Mouse (Mus musculus) midbrain, postnatal 0 days (tissue): Measurements from ENCODE around the gene Nckap5. TPM values are rescaled to one million over a fixed set of nuclear protein-coding genes. Genes with fewer than 3 reads are reported as not detected.
A peak's percentile ranks its signal among the peaks of the same experiment; 100 is the strongest.
"Not testable (repeated sequence)": the region's sequence is repeated elsewhere in the genome, so short reads cannot be mapped to it uniquely, and the experiment has no call there.

Source experiments
- ATAC-seq: fragments of 200-750 bp; cut with Nextera tagmentation; 2 replicates; pipeline ENCODE4 v1.8.0; 2017; ENCODE audit warnings: moderate number of reproducible peaks, mild to moderate bottlenecking, moderate TSS enrichment, moderate library complexity; ENCODE audit not compliant: low FRiP score
- DNase-seq: peaks from one replicate; pipeline ENCODE4 v3.0.0-alpha.2; 2015; ENCODE audit warnings: low spot score
- H3K27ac ChIP-seq: fragments of 300-500 bp; sonication (generic); 2 replicates; pipeline ENCODE4 v1.5.1; 2014; ENCODE audit warnings: low read depth, mild to moderate bottlenecking, low read length, mixed read lengths
- H3K27me3 ChIP-seq: fragments of 300-500 bp; sonication (generic); 2 replicates; pipeline ENCODE4 v1.6.1; 2014; ENCODE audit warnings: low read length, control low read depth, mixed read lengths; ENCODE audit not compliant: insufficient read depth
- H3K36me3 ChIP-seq: fragments of 300-500 bp; sonication (generic); 2 replicates; pipeline ENCODE4 v1.6.1; 2014; ENCODE audit warnings: low read length, control low read depth, mixed read lengths; ENCODE audit not compliant: insufficient read depth
- H3K4me1 ChIP-seq: fragments of 300-500 bp; sonication (generic); 2 replicates; pipeline ENCODE4 v1.6.1; 2014; ENCODE audit warnings: mild to moderate bottlenecking, control low read depth, antibody characterized with exemption, low read length, mixed read lengths; ENCODE audit not compliant: insufficient read depth
- H3K4me2 ChIP-seq: fragments of 300-500 bp; sonication (generic); 2 replicates; pipeline ENCODE4 v1.6.1; 2014; ENCODE audit warnings: low read depth, mild to moderate bottlenecking, low read length, mixed read lengths; ENCODE audit not compliant: poor library complexity, severe bottlenecking
- H3K4me3 ChIP-seq: fragments of 300-500 bp; sonication (generic); 2 replicates; pipeline ENCODE4 v1.5.1; 2014; ENCODE audit warnings: low read depth, mild to moderate bottlenecking, low read length, moderate library complexity
- H3K9ac ChIP-seq: fragments of 300-500 bp; sonication (generic); replicated peaks from 2 replicates; pipeline ENCODE4 v1.6.1; 2014; ENCODE audit warnings: mild to moderate bottlenecking, low read length, moderate library complexity, mixed read lengths; ENCODE audit not compliant: poor library complexity, severe bottlenecking
- H3K9me3 ChIP-seq: fragments of 300-500 bp; sonication (generic); 2 replicates; pipeline ENCODE4 v1.6.1; 2016; ENCODE audit warnings: low read length, control low read depth
- CTCF ChIP-seq: IDR thresholded peaks from 2 replicates; pipeline ENCODE4 v1.5.1; 2016; ENCODE audit warnings: antibody characterized with exemption, mild to moderate bottlenecking
- WGBS: fragments of 180-500 bp; shearing (Covaris S2); extraction: QIAGEN DNeasy Blood & Tissue Kit; methylation state at CpG from one replicate; pipeline ENCODE4 v1.1.7; 2014; 5-methylcytosine and 5-hydroxymethylcytosine counted together
- polyA plus RNA-seq: library from polyadenylated mRNA; unstranded; fragments of >200 nt; fragmentation: Nextera tagmentation; extraction: Ambion mirVana; gene quantifications from 2 replicates; pipeline ENCODE4 v1.2.1, GENCODE M21; 2015
- total RNA-seq: library from RNA; depleted of rRNA; stranded (reverse); fragments of >200 nt; gene quantifications from 2 replicates; pipeline ENCODE4 v1.2.3, GENCODE M21; 2014

The Nckap5 gene
- total and polyA plus RNA-seq, 2 experiments from 2014 or later: 6.3 to 8.7 TPM

DNA sequence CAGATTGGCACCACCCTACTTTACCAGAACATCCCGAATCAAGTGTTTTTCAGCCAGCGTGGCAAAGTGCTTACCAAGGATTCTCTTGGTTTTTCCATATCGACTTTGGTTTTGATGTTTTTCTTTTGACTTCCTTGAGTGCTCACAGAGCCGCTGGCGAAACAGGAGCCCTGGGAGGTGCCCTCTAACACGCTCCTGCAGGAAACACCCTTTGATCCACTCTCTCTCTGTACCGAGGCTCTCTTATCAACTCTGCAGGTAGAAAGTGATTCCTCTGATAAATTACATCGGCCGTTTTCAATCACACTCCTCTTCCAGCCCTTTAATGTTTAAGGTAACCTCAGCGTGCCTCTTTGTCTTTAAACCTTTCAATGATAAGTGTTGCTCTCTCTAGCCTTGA, 807.6 kb downstream of the Nckap5 start:
- Histone ChIP-seq H3K36me3 (peaks cover 7% of the 10 kb centered on the region; the same call in 1 of the 2 replicates), H3K4me1 (no peaks in the 10 kb centered on the region), H3K9me3 (no peaks in the 10 kb centered on the region), H3K27me3 (no peaks in the 10 kb centered on the region), H3K4me3 (no peak overlapping the region), H3K27ac (no peak overlapping the region), H3K9ac (no peak overlapping the region), H3K4me2 (no peak overlapping the region)
- WGBS: 54% methylated on average over 10 of the region's 10 CpGs
- no peak for TF ChIP-seq CTCF
- no peak for ATAC-seq
- no peak for DNase-seq

DNA sequence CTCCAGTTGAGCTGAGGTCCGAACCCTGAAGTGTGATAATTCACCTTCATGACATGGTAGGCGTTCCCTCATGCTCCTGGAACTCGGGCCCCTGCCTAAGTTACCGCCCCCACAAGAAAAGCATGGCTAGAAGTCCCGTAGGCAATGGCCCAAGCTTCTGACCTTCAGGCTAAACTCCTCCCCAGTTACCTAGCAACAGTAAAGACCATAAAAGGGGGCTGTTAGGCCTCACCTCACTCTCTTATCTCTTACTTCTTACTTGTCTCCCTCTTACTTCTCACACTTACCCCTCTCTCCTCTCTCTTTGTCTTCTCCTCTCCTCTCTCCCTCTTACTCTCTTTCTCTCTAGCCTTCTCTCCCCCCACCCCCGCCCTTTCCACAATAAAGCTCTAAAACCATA, 811.9 kb downstream of the Nckap5 start:
- not testable (repeated sequence) for H3K36me3 ChIP-seq, H3K4me3 ChIP-seq, H3K9ac ChIP-seq, H3K27me3 ChIP-seq, H3K27ac ChIP-seq, H3K9me3 ChIP-seq, H3K4me2 ChIP-seq, ATAC-seq, DNase-seq, H3K4me1 ChIP-seq
- 77% methylated on average over 6 of the region's 6 CpGs for WGBS

DNA sequence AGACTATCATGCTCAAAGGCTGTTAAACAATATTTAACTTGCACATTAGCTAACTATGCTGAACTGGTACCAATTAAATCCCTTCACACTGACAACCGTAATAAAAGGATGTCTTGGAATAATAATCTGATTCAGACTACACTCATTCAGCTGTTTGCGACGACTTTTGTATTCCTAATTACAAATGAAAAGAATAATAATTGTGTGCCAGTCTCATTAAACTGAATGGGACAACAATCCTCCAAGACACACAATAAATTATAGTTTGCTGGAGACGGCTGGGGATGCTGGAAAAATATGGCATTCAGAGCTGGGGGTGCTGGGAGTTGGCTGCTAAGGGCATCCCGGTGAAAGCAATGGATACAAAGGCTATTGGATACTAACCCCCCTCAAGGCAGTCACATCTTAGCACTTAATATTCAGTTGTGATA, 818.9 kb downstream of the Nckap5 start:
- Histone ChIP-seq H3K9me3 (no peaks in the 10 kb centered on the region), H3K4me1 (no peaks in the 10 kb centered on the region), H3K36me3 (no peaks in the 10 kb centered on the region), H3K27me3 (no peaks in the 10 kb centered on the region), H3K4me2 (no peak overlapping the region), H3K9ac (no peak overlapping the region), H3K4me3 (no peak overlapping the region), H3K27ac (no peak overlapping the region)
- WGBS: 39% methylated on average over 5 of the region's 5 CpGs
- no peak for TF ChIP-seq CTCF
- ATAC-seq: no peak
- DNase-seq: no peak

DNA sequence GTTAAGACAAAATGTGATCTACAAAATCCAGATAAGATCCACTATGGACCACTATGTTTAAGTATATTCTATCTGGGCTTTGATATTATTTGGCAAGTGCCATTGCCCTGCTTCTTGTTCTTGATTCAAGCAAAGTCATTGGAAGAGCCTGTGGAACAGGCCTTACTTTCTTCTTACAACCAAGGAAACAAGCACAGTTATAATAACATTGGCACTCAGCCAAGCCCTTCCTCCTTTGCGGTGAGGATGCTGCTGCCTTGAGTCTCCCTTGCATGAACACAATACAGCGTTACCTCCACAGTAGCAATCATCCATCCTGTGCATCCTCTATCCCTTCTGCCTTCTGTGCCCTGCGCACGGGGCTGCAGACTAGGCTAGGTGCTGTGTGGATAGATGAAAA, 823.0 kb downstream of the Nckap5 start:
- ATAC-seq (no peak), DNase-seq (no peak)
- no peak for TF ChIP-seq CTCF
- Histone ChIP-seq H3K9me3 (no peaks in the 10 kb centered on the region), H3K4me1 (no peaks in the 10 kb centered on the region), H3K4me2 (no peak overlapping the region), H3K27me3 (no peaks in the 10 kb centered on the region), H3K4me3 (no peak overlapping the region), H3K9ac (no peak overlapping the region), H3K27ac (no peak overlapping the region), H3K36me3 (no peaks in the 10 kb centered on the region)
- 67% methylated on average over 4 of the region's 4 CpGs for WGBS

DNA sequence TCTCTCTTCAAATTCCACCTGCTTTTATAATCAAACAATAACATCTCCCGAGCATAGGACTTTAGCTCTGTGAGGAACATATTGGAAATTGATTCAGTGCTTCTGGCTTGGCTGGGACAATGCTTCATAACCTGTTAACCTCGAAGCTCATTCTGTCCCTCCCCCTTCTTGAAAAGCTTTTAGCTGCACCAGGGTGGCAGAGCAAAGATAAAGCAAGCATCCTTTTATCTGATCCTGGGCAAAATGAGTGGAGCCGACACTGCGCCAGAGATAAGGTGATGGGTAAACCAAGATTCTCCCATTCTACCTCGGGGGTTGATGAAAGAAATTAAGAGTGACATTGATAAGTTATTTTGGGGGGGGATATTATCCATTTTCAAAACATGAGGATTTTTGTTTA, 824.9 kb downstream of the Nckap5 start:
- no peak overlapping the region for H3K9ac ChIP-seq
- no peak overlapping the region for H3K4me3 ChIP-seq
- H3K4me2 ChIP-seq: no peak overlapping the region
- ATAC-seq: no peak
- no peak for TF ChIP-seq CTCF
- 60% methylated on average over 5 of the region's 5 CpGs for WGBS
- no peaks in the 10 kb centered on the region for H3K9me3 ChIP-seq
- no peak for DNase-seq
- H3K4me1 ChIP-seq: no peaks in the 10 kb centered on the region
- H3K27ac ChIP-seq: no peak overlapping the region
- H3K27me3 ChIP-seq: no peaks in the 10 kb centered on the region
- no peaks in the 10 kb centered on the region for H3K36me3 ChIP-seq

DNA sequence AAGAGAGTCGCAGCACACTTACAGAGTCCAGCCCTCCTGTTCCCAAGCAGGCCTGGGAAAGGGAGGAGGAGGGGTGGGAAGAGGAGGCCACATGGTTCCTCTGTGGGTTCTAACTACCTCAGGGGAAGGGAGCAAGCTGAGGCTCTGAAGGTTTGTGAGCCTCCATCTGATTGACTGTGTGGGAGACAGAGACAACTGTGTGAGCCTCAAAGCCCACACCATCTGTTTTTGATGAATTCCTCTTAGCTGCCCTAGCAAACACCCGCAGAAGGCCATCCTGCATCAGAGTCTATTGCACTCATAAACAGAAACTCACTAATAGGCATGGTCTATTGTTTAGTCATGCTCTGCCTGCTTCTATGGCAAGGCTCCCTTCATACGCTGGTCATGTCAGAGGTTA, 834.1 kb downstream of the Nckap5 start:
- H3K27me3 ChIP-seq: no peaks in the 10 kb centered on the region
- ATAC-seq: no peak
- H3K4me2 ChIP-seq: no peak overlapping the region
- DNase-seq: peak; percentile 12
- H3K9ac ChIP-seq: no peak overlapping the region
- no peak overlapping the region for H3K27ac ChIP-seq
- no peaks in the 10 kb centered on the region for H3K9me3 ChIP-seq
- H3K4me3 ChIP-seq: no peak overlapping the region
- no peak for TF ChIP-seq CTCF
- no peaks in the 10 kb centered on the region for H3K4me1 ChIP-seq
- 45% methylated on average over 3 of the region's 3 CpGs for WGBS
- no peaks in the 10 kb centered on the region for H3K36me3 ChIP-seq
